Mouse (Mus musculus) c-Kit-positive CD71-positive TER-119-positive erythroid progenitor cells, embryonic 14.5 days (primary cell): ENCODE measurements at regions not wholly inside any gene's neighbourhood (a gene's known extent, or its start where the extent isn't known, plus 50 kb on each side); places are given as distances from the start of the nearest gene placed in this dataset.

Experiments used
- DNase-seq: peaks from one replicate; pipeline ENCODE4 v3.0.0-alpha.2; 2013; ENCODE audit warnings: low spot score

DNA sequence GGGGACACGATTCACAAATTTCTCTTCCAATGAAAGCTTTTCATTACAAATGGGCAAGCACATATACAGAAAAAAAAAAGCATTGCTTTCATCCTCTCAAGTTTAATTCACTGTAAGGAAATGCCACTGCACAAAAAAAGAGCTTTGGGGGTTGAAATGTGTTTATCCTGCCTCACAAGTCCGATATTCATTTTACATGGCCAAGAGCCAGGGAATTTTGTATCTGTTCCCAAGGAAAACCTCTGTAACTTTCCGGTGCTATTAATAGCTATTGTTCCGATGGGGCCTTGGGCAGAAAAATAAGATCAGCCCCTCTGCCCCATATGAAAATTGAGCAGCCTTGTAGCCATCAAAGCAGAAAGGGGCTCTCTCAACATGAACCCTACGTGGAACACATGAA, 465.9 kb upstream of the Mki67 start:
- no peak for DNase-seq

DNA sequence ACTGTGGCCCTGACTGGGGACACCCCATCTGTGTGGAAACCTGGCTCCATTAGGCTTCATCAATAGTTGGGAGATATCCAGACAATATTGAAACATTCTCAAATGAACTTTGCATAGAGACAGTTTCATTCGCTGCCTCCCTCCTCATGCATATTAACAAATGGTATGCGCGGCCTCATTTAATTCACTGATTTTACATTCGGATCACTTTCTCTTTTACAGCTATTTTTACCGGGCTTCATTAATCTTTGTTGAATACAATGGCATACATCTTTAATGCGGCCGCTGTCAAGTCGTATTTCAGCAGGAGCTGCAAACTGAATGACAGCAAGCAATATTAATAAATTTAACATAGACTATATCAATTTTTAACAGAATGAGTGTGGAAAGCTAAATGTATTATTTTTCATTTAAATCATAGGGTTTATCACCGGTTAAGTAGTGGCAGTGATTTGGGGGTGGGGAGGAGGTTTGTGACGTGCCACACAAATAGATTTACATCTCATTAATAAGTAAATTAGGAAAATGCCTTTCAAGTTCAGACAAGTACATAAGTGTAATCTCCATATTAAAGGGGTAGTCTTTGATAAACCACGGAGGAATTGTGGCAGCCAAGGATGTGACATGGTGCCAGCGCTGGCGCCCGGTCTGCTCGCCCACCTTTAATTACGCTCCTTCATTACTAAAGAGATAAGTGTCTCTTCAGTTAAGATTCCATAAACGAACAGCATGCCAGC, 480.4 kb upstream of the Mki67 start:
- DNase-seq, result no peak

DNA sequence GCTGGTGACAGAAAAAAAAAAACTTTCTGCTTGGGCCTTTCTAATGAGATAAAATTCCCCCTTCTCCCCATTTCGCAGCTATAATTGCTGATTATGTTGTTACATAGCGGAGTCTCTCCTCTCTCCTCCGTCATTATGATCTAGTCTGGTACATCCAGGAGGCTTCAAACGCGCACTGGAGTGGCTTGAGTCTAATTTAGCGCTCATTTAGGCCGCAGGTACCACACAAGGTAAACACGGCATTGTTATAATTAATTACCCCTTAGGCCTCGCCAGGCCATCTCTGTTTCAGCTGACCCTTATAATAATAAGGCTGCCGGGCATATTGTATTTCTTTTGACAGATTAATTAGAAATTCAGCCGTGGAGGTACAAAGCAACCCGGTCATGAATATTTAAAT, 492.7 kb upstream of the Mki67 start:
- DNase-seq, result no peak

DNA sequence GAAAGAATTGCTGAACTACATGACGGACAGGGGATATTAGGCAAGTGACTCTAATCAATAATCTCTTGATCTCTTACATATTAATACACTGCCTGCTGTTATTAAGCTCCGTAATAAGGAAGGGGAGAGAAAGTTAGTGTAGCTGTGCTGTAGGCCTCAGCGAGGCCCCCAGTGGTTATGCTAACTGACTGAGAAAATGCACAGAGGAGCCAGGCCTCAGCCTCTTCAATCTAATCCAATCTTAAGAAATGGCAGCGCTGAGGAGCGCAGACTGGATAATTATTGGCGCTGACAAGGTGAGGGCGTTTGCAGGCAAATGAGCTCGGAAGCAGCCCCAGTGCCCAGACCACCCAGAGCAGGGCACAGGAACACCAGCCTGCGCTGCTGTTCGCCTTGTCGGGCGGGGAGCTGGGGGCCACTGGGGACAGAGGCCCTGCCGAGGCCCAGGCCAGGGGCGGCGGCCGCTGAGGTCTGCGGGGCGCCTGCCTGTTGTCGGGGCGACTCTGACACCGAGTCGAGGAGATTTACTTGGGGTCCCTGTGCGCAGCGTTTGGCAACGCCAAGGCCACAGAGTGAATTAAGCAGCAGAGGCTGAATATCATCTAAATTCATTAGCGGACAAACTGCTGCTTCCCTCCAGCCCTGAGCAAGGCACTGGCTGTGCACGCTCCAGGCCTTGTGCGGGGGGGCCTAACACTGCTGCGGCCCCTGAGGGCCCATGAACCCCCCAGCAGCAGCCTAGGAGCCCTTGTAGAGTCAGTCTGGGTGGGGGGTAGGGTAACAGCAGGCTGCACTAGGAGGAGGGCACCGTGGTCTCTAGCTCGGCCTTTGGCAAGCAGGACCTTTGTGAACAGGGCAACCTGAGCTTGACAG, 493.4 kb upstream of the Mki67 start:
- DNase-seq, result no peak

DNA sequence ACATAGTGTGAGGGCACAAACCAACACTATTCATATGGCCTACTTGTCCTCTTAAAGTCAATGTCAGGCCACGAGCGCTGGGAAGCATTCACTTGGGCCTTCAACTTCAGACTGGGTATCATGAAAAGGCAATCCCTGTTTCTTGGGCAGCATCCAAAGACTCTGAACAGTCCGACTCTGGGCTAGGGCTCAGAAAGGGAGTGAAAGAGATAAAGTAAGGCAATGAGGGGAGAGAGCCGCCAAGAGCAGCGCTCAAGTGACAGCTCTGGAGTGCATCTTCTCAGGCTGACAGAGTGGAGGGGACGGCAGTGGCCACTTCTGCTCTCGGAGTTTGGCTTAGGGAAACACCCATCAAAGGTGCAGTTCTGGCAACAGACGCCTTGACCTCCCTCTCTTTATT, 496.3 kb upstream of the Mki67 start:
- DNase-seq, result no peak

DNA sequence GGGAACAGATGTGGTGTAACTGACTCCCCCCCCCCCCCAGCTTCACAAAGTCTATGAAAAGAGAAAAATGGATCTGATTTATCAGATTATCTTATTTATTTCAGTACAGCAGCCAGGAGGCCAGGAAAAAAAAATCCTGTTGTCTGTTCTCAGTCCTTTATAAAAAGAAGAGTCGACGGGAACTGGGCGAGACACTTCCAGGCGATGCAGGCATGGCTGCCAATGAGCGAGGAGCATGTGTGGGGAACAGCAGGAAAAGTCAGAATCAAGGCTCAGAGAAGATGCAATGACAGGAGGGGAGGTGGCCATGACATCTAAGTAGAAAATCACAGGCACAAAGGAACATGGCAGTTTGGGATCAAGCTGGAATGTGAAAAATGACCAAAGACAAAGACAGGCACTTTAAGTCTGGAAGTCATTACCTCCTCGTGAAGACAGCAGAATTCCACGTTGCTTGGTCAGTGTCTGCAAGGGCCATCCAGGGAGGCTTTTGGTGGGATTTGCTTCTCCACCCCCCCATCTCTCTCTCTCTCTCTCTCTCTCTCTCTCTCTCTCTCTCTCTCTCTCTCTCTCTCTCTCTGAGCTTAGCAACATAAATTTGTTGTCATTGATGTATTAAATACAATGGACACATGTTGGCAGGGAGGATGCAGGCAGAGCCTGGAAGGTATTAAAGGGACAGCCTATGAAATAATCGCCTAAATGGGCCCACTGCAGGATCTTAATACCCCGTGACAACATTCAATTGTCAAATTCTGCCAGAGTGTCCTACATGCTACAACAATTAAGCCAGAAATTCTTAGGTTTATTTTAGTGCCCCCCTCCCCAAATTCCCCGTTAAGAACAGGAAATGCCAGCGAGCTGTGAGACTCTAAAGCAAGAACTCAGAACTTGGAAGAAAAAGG, 497.1 kb upstream of the Mki67 start:
- no peak for DNase-seq

DNA sequence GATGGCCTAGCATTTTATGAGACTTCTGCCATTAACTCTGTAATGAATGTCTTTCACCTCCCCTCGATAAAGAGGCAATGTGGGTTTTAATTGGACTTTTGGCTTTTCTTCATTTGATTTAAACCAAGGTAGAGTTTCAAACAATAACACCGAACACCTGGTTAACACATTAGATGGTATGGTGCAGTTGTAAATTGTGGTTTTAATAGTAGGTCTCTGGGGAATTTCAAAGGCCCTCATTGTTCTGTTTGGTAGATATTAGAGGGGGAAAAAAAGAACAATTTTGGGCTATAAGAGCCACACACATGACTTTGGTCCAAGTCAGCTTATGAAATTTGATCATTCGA, 497.8 kb upstream of the Mki67 start:
- no peak for DNase-seq

DNA sequence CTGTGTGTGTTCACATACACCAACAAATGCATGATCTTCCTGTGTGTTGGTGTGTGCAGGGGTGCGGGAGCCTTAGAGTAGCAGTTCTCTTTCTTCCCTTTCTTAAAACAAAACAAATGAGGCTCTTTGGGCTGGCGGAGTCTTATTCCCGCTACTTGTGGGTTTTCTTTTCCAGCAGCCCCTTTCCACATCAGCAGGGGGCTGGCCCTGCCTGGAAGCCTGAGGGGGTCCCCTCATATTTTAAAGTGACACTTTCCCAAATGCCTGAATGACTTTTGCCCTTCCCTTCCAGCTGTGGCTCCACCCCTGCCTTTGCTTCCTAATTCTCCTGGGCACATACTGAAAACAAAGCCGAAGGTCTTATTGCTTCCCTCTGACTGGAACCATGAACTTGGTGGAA, 498.3 kb upstream of the Mki67 start:
- DNase-seq, result no peak

DNA sequence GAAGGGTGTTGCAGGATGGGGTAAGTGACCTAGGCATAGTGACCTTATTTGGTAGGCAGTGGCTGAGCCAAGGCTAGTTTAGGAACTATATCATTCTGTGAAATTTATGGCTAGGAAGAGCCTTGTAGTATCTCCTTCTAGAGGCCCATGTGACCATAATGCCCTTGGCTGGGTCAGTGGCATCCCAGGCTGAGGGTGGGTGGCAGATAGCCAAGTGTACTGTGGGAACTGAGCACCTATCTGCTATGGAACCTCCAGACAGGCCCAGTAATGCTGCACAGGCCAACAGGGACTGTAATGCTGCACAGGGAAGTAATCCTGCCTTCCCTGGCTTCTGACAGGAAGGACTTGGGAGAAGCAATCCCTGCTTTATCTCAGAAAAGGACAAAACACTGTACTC, 500.6 kb upstream of the Mki67 start:
- DNase-seq, result no peak

DNA sequence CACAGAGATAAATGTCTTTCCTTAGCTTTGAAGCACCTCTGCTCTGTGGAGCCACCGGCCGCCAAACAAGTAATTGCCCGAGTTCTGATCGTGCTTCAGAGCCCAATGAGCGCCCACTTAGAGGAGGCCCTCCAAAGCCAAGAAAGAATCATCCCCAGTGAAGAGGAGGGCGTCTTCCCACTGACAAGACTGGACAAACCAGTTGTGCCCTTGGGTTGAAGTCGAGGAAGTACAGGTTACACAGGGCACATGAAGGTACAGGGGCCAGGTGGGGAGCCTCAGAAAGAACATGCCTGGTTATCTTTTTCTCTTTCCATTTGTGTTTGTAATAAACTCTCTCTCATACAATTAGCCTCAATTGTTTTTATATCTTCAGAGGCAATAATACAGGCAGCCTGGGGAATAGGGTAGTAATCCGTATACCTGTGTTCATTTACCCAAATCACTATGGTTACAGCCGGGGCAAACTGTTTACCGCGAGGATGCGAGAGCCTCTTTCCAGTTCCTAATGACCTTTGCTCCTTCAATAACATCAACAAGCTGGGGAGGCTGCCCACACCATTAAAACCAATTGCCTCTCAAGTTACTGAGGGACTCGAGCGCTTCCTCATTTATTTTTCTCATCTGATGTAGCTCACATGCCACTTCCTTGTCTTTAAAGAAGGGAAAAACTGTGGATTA, 503.5 kb upstream of the Mki67 start:
- DNase-seq, result no peak

DNA sequence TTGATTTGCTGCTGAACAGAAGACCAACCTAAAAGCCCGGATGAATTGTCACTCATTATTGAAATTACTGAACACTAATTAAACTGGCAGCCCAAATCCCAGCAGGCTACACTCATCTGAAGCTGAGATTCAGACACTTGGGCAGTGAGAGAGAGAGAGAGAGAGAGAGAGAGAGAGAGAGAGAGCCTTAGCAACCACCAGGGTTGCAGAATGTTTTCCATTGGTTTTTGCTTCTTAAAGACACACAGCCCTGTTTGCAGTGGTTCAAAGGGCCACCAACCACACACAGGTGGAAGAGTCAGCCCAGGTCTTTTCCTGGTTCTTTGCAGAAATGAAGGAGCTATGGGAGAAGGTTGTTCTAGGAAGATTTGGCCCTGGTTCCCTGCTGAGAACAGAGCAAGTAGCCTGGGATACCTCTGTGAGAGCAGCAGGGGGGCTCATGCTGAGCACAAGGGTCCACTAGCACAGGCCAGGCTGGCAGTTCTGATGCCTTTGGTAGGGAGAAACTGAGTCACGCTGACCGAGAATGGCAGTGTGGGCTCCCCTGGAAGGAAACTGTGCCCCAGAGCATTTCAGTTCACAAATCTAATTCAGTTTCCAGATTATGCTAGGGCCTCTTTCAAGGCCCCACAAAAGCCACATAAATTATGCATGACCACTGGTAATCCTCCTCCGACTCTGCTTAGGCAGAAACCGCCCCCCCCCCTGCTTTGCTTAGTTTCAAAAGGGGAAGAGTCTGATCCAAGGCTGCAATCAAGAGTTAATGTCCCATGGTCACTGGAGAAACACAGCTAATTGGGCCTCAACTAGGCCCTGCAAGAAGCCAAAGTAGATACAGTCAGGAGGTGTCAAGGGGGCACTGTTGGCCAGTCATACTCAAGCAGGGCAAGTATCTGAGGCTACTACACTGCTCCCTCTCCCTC, 504.3 kb upstream of the Mki67 start:
- no peak for DNase-seq

DNA sequence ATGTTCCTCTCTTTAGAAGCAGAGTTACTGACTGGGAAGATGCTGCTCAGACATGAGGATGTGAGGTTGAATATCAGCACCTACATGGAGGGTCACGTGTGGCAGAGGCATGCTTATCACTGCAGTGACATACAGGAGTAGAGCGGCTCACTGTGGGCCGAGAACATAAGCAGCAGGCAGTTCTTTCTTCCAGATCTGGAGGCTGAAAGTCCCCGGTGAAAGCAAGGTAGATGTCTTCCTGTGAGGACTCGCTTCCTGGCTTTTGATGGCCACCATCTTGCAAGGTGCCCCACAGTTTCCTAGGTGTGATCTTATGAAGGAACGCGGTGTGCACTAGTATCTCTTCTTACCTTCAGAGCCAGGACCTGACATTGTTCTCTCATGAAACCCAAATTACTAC, 505.5 kb upstream of the Mki67 start:
- DNase-seq, result no peak

DNA sequence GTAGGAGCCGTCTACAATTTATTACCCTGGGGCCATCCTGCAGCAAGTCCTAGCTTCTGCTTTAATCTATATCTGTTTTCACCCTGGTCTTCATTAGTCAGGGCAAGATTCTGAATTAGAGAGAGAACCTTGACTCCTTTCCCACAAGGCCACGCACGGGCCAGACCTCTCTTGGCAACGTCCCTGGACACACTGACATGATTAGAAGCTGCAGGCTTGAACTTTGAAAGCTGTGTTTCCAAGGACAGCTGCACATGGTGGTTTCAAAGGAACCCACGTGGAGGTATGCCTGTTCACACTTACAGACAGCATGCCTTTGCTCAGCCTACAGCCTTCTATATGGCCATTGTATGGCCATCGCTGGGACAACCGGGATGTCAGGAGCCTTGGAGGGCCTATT, 509.9 kb upstream of the Mki67 start:
- no peak for DNase-seq

DNA sequence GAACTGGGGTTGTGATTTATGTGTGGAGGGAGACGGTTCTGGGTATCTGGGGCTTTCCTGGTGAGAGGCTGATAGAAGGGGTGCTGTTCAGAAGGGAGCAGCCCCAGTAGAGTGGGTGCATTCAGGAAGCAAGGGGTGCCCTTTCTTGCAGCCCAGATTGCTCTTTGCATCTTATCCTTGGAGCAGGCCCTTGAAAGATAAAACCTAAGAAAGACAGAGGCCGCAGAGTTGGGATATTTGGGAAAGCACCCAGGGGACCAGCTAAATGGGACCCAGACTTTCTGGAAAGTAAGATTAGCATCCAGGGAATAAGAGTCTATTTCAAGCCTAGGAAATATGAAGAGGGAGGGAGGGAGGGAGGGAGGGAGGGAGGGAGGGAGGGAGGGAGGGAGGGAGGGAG, 512.2 kb upstream of the Mki67 start:
- DNase-seq, result no peak

DNA sequence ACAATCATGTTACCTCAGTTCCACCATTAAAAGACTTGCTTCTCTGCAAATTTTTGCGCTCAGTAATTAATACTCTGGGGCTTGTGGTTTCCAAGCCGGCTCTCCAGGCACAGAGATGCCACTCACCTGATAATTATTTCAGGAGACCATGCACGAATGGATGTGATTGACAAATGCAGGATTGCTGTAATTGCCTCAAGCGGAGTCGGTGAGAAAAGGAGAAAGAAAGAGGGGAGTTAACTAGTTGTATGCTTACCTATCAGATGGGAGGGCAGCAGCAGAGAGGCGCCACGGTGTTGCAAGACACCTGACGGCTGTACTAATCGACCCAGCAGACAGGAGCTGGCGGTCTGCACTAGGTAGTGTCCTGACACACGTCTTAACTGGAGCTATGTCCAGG, 513.4 kb upstream of the Mki67 start:
- no peak for DNase-seq

DNA sequence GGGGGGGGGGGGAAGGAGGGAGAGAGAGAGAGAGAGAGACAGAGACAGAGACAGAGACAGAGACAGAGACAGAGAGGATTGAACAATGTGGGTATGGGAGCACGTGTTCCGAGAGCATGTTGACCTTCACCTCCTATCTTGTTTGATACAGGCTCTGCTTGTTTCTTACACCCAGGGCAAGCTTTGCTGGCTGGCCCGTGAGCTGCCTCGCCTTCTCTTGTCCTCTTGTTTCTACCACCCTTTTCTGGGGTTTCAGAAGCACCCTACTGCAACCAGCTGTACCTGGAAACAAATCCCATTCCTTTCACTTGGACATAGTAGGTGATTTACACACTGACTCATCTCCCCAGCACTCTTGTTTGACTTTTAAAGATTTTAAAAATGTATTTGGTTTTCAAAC, 516.0 kb upstream of the Mki67 start:
- DNase-seq, result no peak

DNA sequence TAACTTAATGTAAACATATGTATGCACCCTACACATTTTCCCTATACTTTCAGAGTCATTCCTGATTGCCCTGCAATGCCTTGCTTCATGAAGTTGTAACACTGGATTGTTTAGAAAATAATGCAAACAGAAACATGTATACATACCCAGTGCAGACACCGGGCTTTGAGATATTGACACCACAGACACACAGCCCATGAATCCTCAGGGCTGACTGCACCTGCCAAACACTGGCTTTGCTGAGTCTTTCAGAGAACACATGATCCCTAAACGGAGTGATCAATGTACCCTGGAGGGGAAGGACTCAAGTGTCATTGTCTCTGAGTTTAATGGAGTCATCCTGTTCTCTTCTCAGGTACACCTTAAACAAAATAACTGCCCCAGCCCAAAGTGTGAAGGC, 519.4 kb upstream of the Mki67 start:
- DNase-seq, result no peak

DNA sequence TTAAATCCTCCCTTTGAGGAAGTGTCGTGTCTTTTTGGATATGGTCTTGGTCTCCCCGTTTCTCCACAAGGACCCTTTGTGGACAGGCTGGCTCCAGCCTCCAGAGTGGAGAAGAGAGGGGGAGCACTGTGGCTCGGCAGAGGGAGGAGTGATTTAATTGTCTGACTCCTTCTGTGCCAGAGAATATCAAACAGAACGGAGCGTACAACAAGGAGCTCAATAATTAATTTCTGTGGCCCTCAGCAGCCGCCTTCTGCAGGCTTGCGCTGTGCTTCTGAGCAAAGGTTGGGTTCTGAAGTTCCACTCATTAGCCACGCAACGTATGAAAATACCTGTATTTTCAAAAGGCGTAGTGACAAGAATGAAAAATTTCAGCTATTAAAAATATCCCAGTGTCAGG, 520.2 kb upstream of the Mki67 start:
- no peak for DNase-seq

DNA sequence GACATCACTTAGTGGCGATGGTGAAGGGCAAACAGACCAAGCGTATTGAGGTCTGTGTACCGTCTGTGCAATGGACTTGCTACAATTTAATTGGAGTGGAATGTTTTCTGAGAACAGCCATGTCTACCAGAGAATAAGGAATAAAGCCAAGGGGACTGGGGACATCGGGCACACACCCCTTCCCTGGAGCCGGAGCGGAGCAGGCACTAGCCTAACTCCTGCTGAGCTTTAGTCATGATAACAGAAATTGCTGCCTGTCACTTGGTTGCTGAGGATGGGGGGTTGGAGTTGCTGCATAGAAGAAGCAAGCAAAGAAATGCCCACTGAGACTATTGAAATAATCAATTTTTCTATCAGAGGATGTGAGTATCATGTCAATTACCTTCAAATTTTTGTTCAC, 549.5 kb upstream of the Mki67 start:
- no peak for DNase-seq

DNA sequence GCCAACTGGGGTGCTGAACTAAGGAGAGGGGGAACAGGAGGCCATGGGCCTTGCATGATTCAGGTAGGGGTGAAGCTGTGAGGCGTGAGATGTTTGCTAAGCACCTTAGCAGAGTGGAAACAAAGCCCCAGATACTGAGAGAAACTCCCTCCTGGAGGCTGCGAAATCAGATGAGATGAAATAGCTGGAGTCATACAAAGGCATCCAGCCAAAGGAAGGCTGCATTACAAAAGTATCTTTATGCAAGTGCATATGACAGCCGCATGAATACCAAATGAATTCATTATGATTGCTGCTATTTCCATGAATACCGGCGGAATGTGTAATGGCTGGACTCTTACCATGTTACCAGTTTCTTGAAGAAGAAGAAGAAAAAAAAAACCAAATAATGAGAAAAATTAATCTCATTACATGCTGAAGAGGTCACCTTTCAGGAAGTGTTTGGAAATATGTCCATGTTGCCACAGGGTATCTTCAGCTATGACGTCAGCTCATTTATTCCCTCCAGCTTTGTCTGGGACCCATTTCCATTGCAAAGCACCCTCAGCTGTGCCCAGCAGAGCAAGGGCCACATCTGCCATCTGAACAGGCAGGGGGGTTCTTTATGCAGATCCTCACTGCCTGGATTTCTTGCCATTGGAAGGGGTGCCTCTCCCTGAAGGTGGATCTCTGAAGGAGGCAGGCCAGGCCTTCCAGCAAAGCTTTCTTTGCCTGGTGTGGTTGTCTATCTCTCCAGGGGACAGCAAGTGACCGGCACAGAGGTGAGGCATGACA, 551.7 kb upstream of the Mki67 start:
- no peak for DNase-seq
